Mouse (Mus musculus): ENCODE data around the gene Aspscr1. TPM values are rescaled to one million over a fixed set of nuclear protein-coding genes. Genes with fewer than 3 reads are reported as not detected.
"Not testable (repeated sequence)": the region's sequence is repeated elsewhere in the genome, so short reads cannot be mapped to it uniquely, and the experiment has no call there.

Gene Aspscr1
- polyA plus RNA-seq, 1 experiment from 2014 or later = 145 TPM

GRCm38 (mm10) chr11:120673594-120674122 lies 885 bp downstream of the Aspscr1 start:
- Histone ChIP-seq H3K9me3 (no peaks in the 10 kb centered on the region), H3K27ac (peak overlapping the region; percentile 91), H3K27me3 (no peaks in the 10 kb centered on the region), H3K4me1 (peaks cover 18% of the 10 kb centered on the region), H3K36me3 (replicated peaks) (peaks cover 14% of the 10 kb centered on the region), H3K4me3 (replicated peaks) (peak overlapping the region; percentile 83), H3K4me2 (peak overlapping the region; percentile 88), H3K9ac (peak overlapping the region; percentile 81)
- ATAC-seq (ENCODE audit: low FRiP score) = peak; percentile 18
- WGBS = 36% methylated on average over 12 of the region's 12 CpGs

- ATAC-seq (ENCODE audit: low FRiP score); H3K9ac ChIP-seq; H3K27ac ChIP-seq; H3K4me2 ChIP-seq; H3K9me3 ChIP-seq; H3K4me3 ChIP-seq (replicated peaks); H3K27me3 ChIP-seq: not testable (repeated sequence)
- H3K4me1 ChIP-seq = peaks cover 18% of the 10 kb centered on the region
- H3K36me3 ChIP-seq (replicated peaks) = peaks cover 36% of the 10 kb centered on the region
- 89% methylated on average over 5 of the region's 5 CpGs for WGBS
Observed at GRCm38 (mm10) chr11:120675875-120676274, 3.1 kb downstream of the Aspscr1 start.

- Histone ChIP-seq H3K4me1 (peaks cover 18% of the 10 kb centered on the region), H3K4me3 (replicated peaks) (no peak overlapping the region), H3K27me3 (no peaks in the 10 kb centered on the region), H3K9me3 (no peaks in the 10 kb centered on the region), H3K36me3 (replicated peaks) (peaks cover 43% of the 10 kb centered on the region), H3K27ac (no peak overlapping the region), H3K9ac (no peak overlapping the region), H3K4me2 (no peak overlapping the region)
- no peak for ATAC-seq (ENCODE audit: low FRiP score)
- WGBS = 94% methylated on average over 4 of the region's 4 CpGs
Observed at GRCm38 (mm10) chr11:120676951-120677350, 4.2 kb downstream of the Aspscr1 start.

- no peak for ATAC-seq (ENCODE audit: low FRiP score)
- H3K36me3 ChIP-seq (replicated peaks) = peaks cover 59% of the 10 kb centered on the region
- 79% methylated on average over 3 of the region's 3 CpGs for WGBS
Observed at GRCm38 (mm10) chr11:120679909-120680308, 7.1 kb downstream of the Aspscr1 start.

GRCm38 (mm10) chr11:120682683-120683082 lies 9.9 kb downstream of the Aspscr1 start:
- Histone ChIP-seq H3K27ac (no peak overlapping the region), H3K9ac (no peak overlapping the region), H3K4me2 (no peak overlapping the region), H3K4me3 (replicated peaks) (no peak overlapping the region), H3K9me3 (no peaks in the 10 kb centered on the region), H3K4me1 (no peaks in the 10 kb centered on the region), H3K27me3 (no peaks in the 10 kb centered on the region), H3K36me3 (replicated peaks) (peaks cover 71% of the 10 kb centered on the region)
- 95% methylated on average over 5 of the region's 5 CpGs for WGBS
- ATAC-seq (ENCODE audit: low FRiP score) = no peak

More at GRCm38 (mm10) chr11:120679909-120680308, 7.1 kb downstream of the Aspscr1 start:
- Histone ChIP-seq H3K9ac (no peak overlapping the region), H3K9me3 (no peaks in the 10 kb centered on the region), H3K4me3 (replicated peaks) (no peak overlapping the region), H3K27me3 (no peaks in the 10 kb centered on the region), H3K27ac (no peak overlapping the region), H3K4me1 (peaks cover 3% of the 10 kb centered on the region; the same call in 1 of the 2 replicates), H3K4me2 (no peak overlapping the region)

GRCm38 (mm10) chr11:120683536-120683935 lies 10.8 kb downstream of the Aspscr1 start:
- Histone ChIP-seq H3K9ac (no peak overlapping the region), H3K4me3 (replicated peaks) (no peak overlapping the region), H3K27me3 (no peaks in the 10 kb centered on the region), H3K4me2 (no peak overlapping the region), H3K36me3 (replicated peaks) (peaks cover 70% of the 10 kb centered on the region), H3K27ac (no peak overlapping the region), H3K9me3 (no peaks in the 10 kb centered on the region), H3K4me1 (no peaks in the 10 kb centered on the region)
- 96% methylated on average over 3 of the region's 3 CpGs for WGBS
- no peak for ATAC-seq (ENCODE audit: low FRiP score)

GRCm38 (mm10) chr11:120684086-120684485 lies 11.3 kb downstream of the Aspscr1 start:
- Histone ChIP-seq H3K36me3 (replicated peaks) (peaks cover 71% of the 10 kb centered on the region), H3K4me3 (replicated peaks) (no peak overlapping the region)
- ATAC-seq (ENCODE audit: low FRiP score) = no peak

GRCm38 (mm10) chr11:120684660-120685059 lies 11.9 kb downstream of the Aspscr1 start:
- H3K4me3 ChIP-seq (replicated peaks) = no peak overlapping the region
- no peak overlapping the region for H3K4me2 ChIP-seq
- H3K27ac ChIP-seq = no peak overlapping the region
- H3K4me1 ChIP-seq = no peaks in the 10 kb centered on the region
- no peaks in the 10 kb centered on the region for H3K27me3 ChIP-seq
- no peaks in the 10 kb centered on the region for H3K9me3 ChIP-seq
- 88% methylated on average over 2 of the region's 2 CpGs for WGBS
- H3K36me3 ChIP-seq (replicated peaks) = peaks cover 70% of the 10 kb centered on the region
- no peak overlapping the region for H3K9ac ChIP-seq
- no peak for ATAC-seq (ENCODE audit: low FRiP score)

More at GRCm38 (mm10) chr11:120684086-120684485, 11.3 kb downstream of the Aspscr1 start:
- no peaks in the 10 kb centered on the region for H3K27me3 ChIP-seq
- no peaks in the 10 kb centered on the region for H3K9me3 ChIP-seq
- H3K4me2 ChIP-seq = no peak overlapping the region
- WGBS = 77% methylated on average over 2 of the region's 2 CpGs
- H3K4me1 ChIP-seq = no peaks in the 10 kb centered on the region
- no peak overlapping the region for H3K9ac ChIP-seq
- H3K27ac ChIP-seq = no peak overlapping the region

- peaks cover 67% of the 10 kb centered on the region for H3K36me3 ChIP-seq (replicated peaks)
- H3K27me3 ChIP-seq = no peaks in the 10 kb centered on the region
- no peak overlapping the region for H3K4me3 ChIP-seq (replicated peaks)
- no peak overlapping the region for H3K27ac ChIP-seq
- no peaks in the 10 kb centered on the region for H3K4me1 ChIP-seq
- WGBS = 87% methylated on average over 20 of the region's 20 CpGs
- H3K4me2 ChIP-seq = no peak overlapping the region
- no peaks in the 10 kb centered on the region for H3K9me3 ChIP-seq
- H3K9ac ChIP-seq = no peak overlapping the region
- no peak for ATAC-seq (ENCODE audit: low FRiP score)
Observed at GRCm38 (mm10) chr11:120686650-120687272, 14.0 kb downstream of the Aspscr1 start.

- Histone ChIP-seq H3K4me1 (no peaks in the 10 kb centered on the region), H3K9ac (no peak overlapping the region), H3K36me3 (replicated peaks) (peaks cover 64% of the 10 kb centered on the region), H3K27ac (no peak overlapping the region), H3K27me3 (no peaks in the 10 kb centered on the region), H3K4me3 (replicated peaks) (no peak overlapping the region), H3K4me2 (no peak overlapping the region), H3K9me3 (no peaks in the 10 kb centered on the region)
- ATAC-seq (ENCODE audit: low FRiP score) = no peak
- 94% methylated on average over 3 of the region's 3 CpGs for WGBS
Observed at GRCm38 (mm10) chr11:120689365-120689764, 16.6 kb downstream of the Aspscr1 start.

- H3K9ac ChIP-seq = no peak overlapping the region
- no peak overlapping the region for H3K4me2 ChIP-seq
- no peak overlapping the region for H3K4me3 ChIP-seq (replicated peaks)
- H3K36me3 ChIP-seq (replicated peaks) = peaks cover 63% of the 10 kb centered on the region
- no peaks in the 10 kb centered on the region for H3K9me3 ChIP-seq
- ATAC-seq (ENCODE audit: low FRiP score) = no peak
- over 99% methylated on average over 4 of the region's 4 CpGs for WGBS
- no peak overlapping the region for H3K27ac ChIP-seq
- H3K27me3 ChIP-seq = no peaks in the 10 kb centered on the region
- H3K4me1 ChIP-seq = peaks cover 15% of the 10 kb centered on the region
Observed at GRCm38 (mm10) chr11:120692471-120693011, 19.8 kb downstream of the Aspscr1 start.

- no peak overlapping the region for H3K9ac ChIP-seq
- no peak overlapping the region for H3K27ac ChIP-seq
- ATAC-seq (ENCODE audit: low FRiP score) = no peak
- H3K27me3 ChIP-seq = no peaks in the 10 kb centered on the region
- no peaks in the 10 kb centered on the region for H3K9me3 ChIP-seq
- H3K4me1 ChIP-seq = peaks cover 15% of the 10 kb centered on the region
- 59% methylated on average over 3 of the region's 3 CpGs for WGBS
- no peak overlapping the region for H3K4me3 ChIP-seq (replicated peaks)
- H3K36me3 ChIP-seq (replicated peaks) = peaks cover 55% of the 10 kb centered on the region
- no peak overlapping the region for H3K4me2 ChIP-seq
Observed at GRCm38 (mm10) chr11:120693461-120693860, 20.7 kb downstream of the Aspscr1 start.

GRCm38 (mm10) chr11:120695184-120695583 lies 22.4 kb downstream of the Aspscr1 start:
- ATAC-seq (ENCODE audit: low FRiP score) = 0 out of 2 replicates have a peak, but pooled peaks have one; percentile 30
- Histone ChIP-seq H3K27me3 (no peaks in the 10 kb centered on the region), H3K9ac (no peak overlapping the region), H3K4me2 (no peak overlapping the region), H3K36me3 (replicated peaks) (peaks cover 52% of the 10 kb centered on the region), H3K9me3 (no peaks in the 10 kb centered on the region), H3K4me1 (peaks cover 15% of the 10 kb centered on the region), H3K27ac (peak overlapping the region; percentile 43), H3K4me3 (replicated peaks) (no peak overlapping the region)
- 37% methylated on average over 4 of the region's 4 CpGs for WGBS

All from forebrain, embryonic 12.5 days (tissue).